Mouse (Mus musculus) MEL (cell line): ENCODE measurements around the gene Cdk2ap1. TPM values are rescaled to one million over a fixed set of nuclear protein-coding genes. Genes with fewer than 3 reads are reported as not detected.

Source experiments
- DNase-seq: peaks from one replicate; pipeline ENCODE4 v3.0.0; 2011; ENCODE audit warnings: low read depth, low spot score
- H3K27ac ChIP-seq: 2 replicates; pipeline ENCODE4 v1.5.1; 2012; ENCODE audit warnings: low read depth, mild to moderate bottlenecking, control low read depth, low read length, moderate library complexity; ENCODE audit not compliant: control insufficient read depth
- H3K27me3 ChIP-seq, 2 experiments: fragments of 150-350 bp in 1 of 2; sonication (generic) in 1 of 2; 2 replicates each; pipeline ENCODE4 v1.6.1; 2012; ENCODE audit warnings: low read length in 2 of 2, mild to moderate bottlenecking in 2 of 2, improper control_type of control experiment in 1 of 2, moderate library complexity in 1 of 2; ENCODE audit not compliant: insufficient read depth in 2 of 2, control insufficient read depth in 1 of 2
- H3K36me3 ChIP-seq, 2 experiments: 2 replicates each; pipeline ENCODE4 v1.6.1; 2012 to 2014; ENCODE audit warnings: low read length in 2 of 2, improper control_type of control experiment in 1 of 2, inconsistent platforms in 1 of 2, mild to moderate bottlenecking in 1 of 2; ENCODE audit not compliant: insufficient read depth in 2 of 2, control insufficient read depth in 1 of 2
- H3K4me1 ChIP-seq, 2 experiments: fragments of 150-350 bp in 1 of 2; sonication (generic) in 1 of 2; 2 replicates each; pipeline ENCODE4 v1.6.1; 2012; ENCODE audit warnings: low read length in 2 of 2, improper control_type of control experiment in 1 of 2, mild to moderate bottlenecking in 1 of 2; ENCODE audit not compliant: insufficient read depth in 2 of 2, control insufficient read depth in 1 of 2
- H3K4me3 ChIP-seq, 2 experiments: fragments of 150-350 bp in 1 of 2; sonication (generic) in 1 of 2; 2 replicates each; pipeline ENCODE4 v1.5.1; 2012; ENCODE audit warnings: low read depth in 2 of 2, low read length in 2 of 2, mild to moderate bottlenecking in 2 of 2, moderate library complexity in 2 of 2, control low read depth in 1 of 2, improper control_type of control experiment in 1 of 2; ENCODE audit not compliant: control insufficient read depth in 1 of 2, insufficient read depth in 1 of 2
- H3K79me2 ChIP-seq: 2 replicates; pipeline ENCODE4 v1.6.1; 2012; ENCODE audit warnings: mild to moderate bottlenecking, low read length, moderate library complexity; ENCODE audit not compliant: control insufficient read depth, poor library complexity, insufficient read depth
- H3K9ac ChIP-seq: 2 replicates; pipeline ENCODE4 v1.6.1; 2012; ENCODE audit warnings: low read depth, mild to moderate bottlenecking, control low read depth, low read length, moderate library complexity; ENCODE audit not compliant: control insufficient read depth, poor library complexity, severe bottlenecking
- H3K9me3 ChIP-seq: fragments of 150-350 bp; sonication (generic); replicated peaks from 2 replicates; pipeline ENCODE4 v1.6.1; 2012; ENCODE audit warnings: mild to moderate bottlenecking, low read length, improper control_type of control experiment, moderate library complexity; ENCODE audit not compliant: insufficient read depth
- CHD2 ChIP-seq: IDR thresholded peaks from 2 replicates; pipeline ENCODE4 v1.6.1; 2011; ENCODE audit warnings: low read length, improper control_type of control experiment
- CTCF ChIP-seq, 3 experiments: IDR thresholded peaks in 2 of 3; conservative IDR thresholded peaks in 1 of 3; 2 replicates each; pipeline ENCODE4 v1.5.1; 2011 to 2012; ENCODE audit warnings: low read length in 3 of 3, low read depth in 2 of 3, mild to moderate bottlenecking in 2 of 3, improper control_type of control experiment in 1 of 3, inconsistent platforms in 1 of 3, mixed read lengths in 1 of 3, moderate library complexity in 1 of 3; ENCODE audit not compliant: control insufficient read depth in 1 of 3, insufficient read depth in 1 of 3, poor library complexity in 1 of 3, severe bottlenecking in 1 of 3
- E2F4 ChIP-seq: IDR thresholded peaks from 2 replicates; pipeline ENCODE4 v1.6.1; 2011; ENCODE audit warnings: low read depth, low read length, improper control_type of control experiment, borderline replicate concordance
- EP300 ChIP-seq, 2 experiments: IDR thresholded peaks; 2 replicates each; pipeline ENCODE4 v1.6.1; 2011; ENCODE audit warnings: improper control_type of control experiment in 2 of 2, low read length in 2 of 2, low read depth in 1 of 2, mild to moderate bottlenecking in 1 of 2
- GABPA ChIP-seq: IDR thresholded peaks from 2 replicates; pipeline ENCODE4 v1.6.1; 2012; ENCODE audit warnings: low read depth, mild to moderate bottlenecking, inconsistent platforms, low read length, improper control_type of control experiment, moderate library complexity
- GATA1 ChIP-seq: IDR thresholded peaks from 2 replicates; pipeline ENCODE4 v1.6.1; 2011; ENCODE audit warnings: low read depth, low read length, improper control_type of control experiment
- JUND ChIP-seq: IDR thresholded peaks from 2 replicates; pipeline ENCODE4 v1.6.1; 2011; ENCODE audit warnings: low read depth, mild to moderate bottlenecking, improper control_type of control experiment, low read length
- KAT2A ChIP-seq: conservative IDR thresholded peaks from 2 replicates; pipeline ENCODE4 v1.6.1; 2012; ENCODE audit warnings: low read depth, low read length, improper control_type of control experiment, inconsistent platforms
- MAFK ChIP-seq: IDR thresholded peaks from 2 replicates; pipeline ENCODE4 v1.6.1; 2011; ENCODE audit warnings: low read depth, mild to moderate bottlenecking, low read length, improper control_type of control experiment, borderline replicate concordance
- MYB ChIP-seq: IDR thresholded peaks from 2 replicates; pipeline ENCODE4 v1.6.1; 2011; ENCODE audit warnings: mild to moderate bottlenecking, low read depth, low read length, improper control_type of control experiment
- MYC ChIP-seq: IDR thresholded peaks from 2 replicates; pipeline ENCODE4 v1.6.1; 2011; ENCODE audit warnings: low read depth, mild to moderate bottlenecking, low read length, improper control_type of control experiment, moderate library complexity
- NELFE ChIP-seq: IDR thresholded peaks from 2 replicates; pipeline ENCODE4 v1.6.1; 2011; ENCODE audit warnings: low read depth, low read length, improper control_type of control experiment
- POLR2AphosphoS2 ChIP-seq: IDR thresholded peaks from 2 replicates; pipeline ENCODE4 v1.6.1; 2011; ENCODE audit warnings: low read length, improper control_type of control experiment
- POLR2AphosphoS5 ChIP-seq: IDR thresholded peaks from 2 replicates; pipeline ENCODE4 v1.6.1; 2012; ENCODE audit warnings: low read depth, borderline replicate concordance, mild to moderate bottlenecking, inconsistent platforms, low read length, moderate library complexity, mixed read lengths
- RAD21 ChIP-seq: IDR thresholded peaks from 2 replicates; pipeline ENCODE4 v1.6.1; 2011; ENCODE audit warnings: mild to moderate bottlenecking, low read depth, low read length, improper control_type of control experiment
- SMC3 ChIP-seq: IDR thresholded peaks from 2 replicates; pipeline ENCODE4 v1.6.1; 2011; ENCODE audit warnings: low read depth, low read length, improper control_type of control experiment
- TCF12 ChIP-seq: IDR thresholded peaks from 2 replicates; pipeline ENCODE4 v1.6.1; 2014; ENCODE audit warnings: low read depth, mild to moderate bottlenecking, inconsistent platforms, low read length, improper control_type of control experiment, moderate library complexity
- UBTF ChIP-seq: IDR thresholded peaks from 2 replicates; pipeline ENCODE4 v1.6.1; 2012; ENCODE audit warnings: low read depth, mild to moderate bottlenecking, inconsistent platforms, low read length, improper control_type of control experiment, moderate library complexity, borderline replicate concordance; ENCODE audit not compliant: insufficient read depth
- USF1 ChIP-seq: IDR thresholded peaks from 2 replicates; pipeline ENCODE4 v1.6.1; 2014; ENCODE audit warnings: low read depth, mild to moderate bottlenecking, inconsistent platforms, low read length, improper control_type of control experiment, moderate library complexity
- USF2 ChIP-seq, 2 experiments: IDR thresholded peaks; 2 replicates each; pipeline ENCODE4 v1.6.1; 2011 to 2012; ENCODE audit warnings: improper control_type of control experiment in 2 of 2, low read length in 2 of 2, borderline replicate concordance in 1 of 2, inconsistent platforms in 1 of 2, low read depth in 1 of 2, mild to moderate bottlenecking in 1 of 2; ENCODE audit not compliant: insufficient read depth in 1 of 2
- ZC3H11A ChIP-seq: IDR thresholded peaks from 2 replicates; pipeline ENCODE4 v1.6.1; 2012; ENCODE audit warnings: low read depth, mild to moderate bottlenecking, inconsistent platforms, low read length, improper control_type of control experiment
- ZMIZ1 ChIP-seq: IDR thresholded peaks from 2 replicates; pipeline ENCODE4 v1.6.1; 2012; ENCODE audit warnings: low read depth, mild to moderate bottlenecking, inconsistent platforms, low read length, improper control_type of control experiment, moderate library complexity
- ZNF384 ChIP-seq: IDR thresholded peaks from 2 replicates; pipeline ENCODE4 v1.6.1; 2012; ENCODE audit warnings: low read depth, mild to moderate bottlenecking, inconsistent platforms, low read length, improper control_type of control experiment
- polyA plus RNA-seq, 2 experiments: library from polyadenylated mRNA; stranded (reverse) in 1 of 2; unstranded in 1 of 2; fragments of >175 nt in 1 of 2; fragments of >200 nt in 1 of 2; gene quantifications; 2 replicates each; pipeline versions ENCODE4 v1.2.1 to v1.2.4; 2012; ENCODE audit warnings: low replicate concordance in 2 of 2, low read depth in 1 of 2; ENCODE audit not compliant: insufficient read length in 2 of 2, insufficient read depth in 1 of 2, missing spikeins in 1 of 2
- total RNA-seq: library from RNA; depleted of rRNA; stranded (reverse); fragments of 300-350 nt; gene quantifications from 2 replicates; pipeline ENCODE4 v1.2.3, GENCODE M21; 2012

The Cdk2ap1 gene
- total and polyA plus RNA-seq, 3 experiments = 110 to 430 TPM; not detected in 1

- Histone ChIP-seq H3K4me3 (no peak overlapping the region), H3K9me3 (no peaks in the 10 kb centered on the region), H3K27ac (no peak overlapping the region), H3K4me1 (peaks cover under 1 to 2% of the 10 kb centered on the region in 2 experiments; a peak in 2 of 4 replicates), H3K79me2 (no peaks in the 10 kb centered on the region), H3K36me3 (peaks cover 3 to 63% of the 10 kb centered on the region in 2 experiments), H3K9ac (no peak overlapping the region), H3K27me3 (no peaks in the 10 kb centered on the region)
- peak; percentile 28 for DNase-seq
- TF ChIP-seq GABPA = no peak
- TF ChIP-seq GATA1 = no peak
- TF ChIP-seq ZMIZ1 = no peak
- TF ChIP-seq RAD21 = peak; percentile 48
- TF ChIP-seq MYC = no peak
- 0 out of 2 replicates have a peak, but pooled peaks have one; percentile 23 for TF ChIP-seq SMC3
- peak in 2 of 3 experiments; percentile 34 to 50; a peak in 3 of 6 replicates for TF ChIP-seq CTCF (IDR thresholded peaks at IDR 0.05 in 2 of 3, conservative IDR thresholded peaks at IDR 0.05 in 1 of 3; ENCODE audit: control insufficient read depth in 1 of 3, insufficient read depth in 1 of 3, low read depth in 2 of 3, low read length in 3 of 3, poor library complexity in 1 of 3, severe bottlenecking in 1 of 3)
- TF ChIP-seq JUND = no peak
- TF ChIP-seq ZNF384 = no peak
Measured at GRCm38 (mm10) chr5:124387932-124388331, 25.1 kb upstream of the Cdk2ap1 start.

GRCm38 (mm10) chr5:124380121-124380520, 17.2 kb upstream of the Cdk2ap1 start:
- Histone ChIP-seq H3K4me1 (peaks cover 0 to 13% of the 10 kb centered on the region in 2 experiments; a peak in 2 of 4 replicates), H3K27me3 (no peaks in the 10 kb centered on the region), H3K4me3 (no peak overlapping the region), H3K79me2 (no peaks in the 10 kb centered on the region), H3K9me3 (no peaks in the 10 kb centered on the region), H3K27ac (no peak overlapping the region), H3K9ac (no peak overlapping the region), H3K36me3 (peaks cover 14 to 47% of the 10 kb centered on the region in 2 experiments)
- no peak for DNase-seq
- peak; percentile 27; the same call in 1 of the 2 replicates for TF ChIP-seq TCF12
- no peak for TF ChIP-seq JUND
- TF ChIP-seq MYB = peak; percentile 68
- TF ChIP-seq EP300 (IDR thresholded peaks at IDR 0.05; ENCODE audit: low read depth in 1 of 2, low read length in 2 of 2) = peak in 1 of 2 experiments; percentile 75; a peak in 2 of 4 replicates
- no peak for TF ChIP-seq USF2 (IDR thresholded peaks at IDR 0.05; ENCODE audit: borderline replicate concordance in 1 of 2, insufficient read depth in 1 of 2, low read depth in 1 of 2, low read length in 2 of 2)
- no peak for TF ChIP-seq ZNF384
- TF ChIP-seq GATA1 = peak; percentile 42; the same call in 1 of the 2 replicates
- TF ChIP-seq NELFE = no peak
- TF ChIP-seq GABPA = no peak

- no peak overlapping the region for H3K27ac ChIP-seq
- TF ChIP-seq CHD2 = no peak
- TF ChIP-seq ZC3H11A = no peak
- no peak for TF ChIP-seq POLR2AphosphoS5
- TF ChIP-seq ZMIZ1 = no peak
- TF ChIP-seq USF1 = no peak
- TF ChIP-seq E2F4 = no peak
- TF ChIP-seq MAFK = no peak
- no peak for TF ChIP-seq KAT2A
- TF ChIP-seq UBTF = no peak
- TF ChIP-seq EP300 (IDR thresholded peaks at IDR 0.05; ENCODE audit: low read depth in 1 of 2, low read length in 2 of 2) = no peak
- no peak for TF ChIP-seq NELFE
- TF ChIP-seq POLR2AphosphoS2 = no peak
Measured at GRCm38 (mm10) chr5:124377149-124377548, 14.3 kb upstream of the Cdk2ap1 start.

More at GRCm38 (mm10) chr5:124377149-124377548, 14.3 kb upstream of the Cdk2ap1 start:
- Histone ChIP-seq H3K9ac (no peak overlapping the region), H3K79me2 (no peaks in the 10 kb centered on the region), H3K9me3 (no peaks in the 10 kb centered on the region), H3K4me3 (no peak overlapping the region), H3K4me1 (peaks cover 0 to 13% of the 10 kb centered on the region in 2 experiments; a peak in 2 of 4 replicates), H3K36me3 (peaks cover 14 to 33% of the 10 kb centered on the region in 2 experiments), H3K27me3 (no peaks in the 10 kb centered on the region)
- DNase-seq = no peak
